Mouse (Mus musculus) testis, adult 2 months (tissue): ENCODE results near the gene Tprn.

Source experiments
- CTCF ChIP-seq: fragments of 200-500 bp; IDR thresholded peaks from 2 replicates; pipeline ENCODE4 v1.5.1; 2012; ENCODE audit warnings: low read depth, mild to moderate bottlenecking, inconsistent platforms, low read length, moderate library complexity; ENCODE audit not compliant: control insufficient read depth, insufficient read depth, insufficient replicate concordance
- POLR2A ChIP-seq: fragments of 200-500 bp; IDR thresholded peaks from 2 replicates; pipeline ENCODE4 v1.6.1; 2012; ENCODE audit warnings: low read depth, mild to moderate bottlenecking, inconsistent platforms, low read length, moderate library complexity; ENCODE audit not compliant: control insufficient read depth

- TF ChIP-seq POLR2A (no peak), CTCF (no peak)
These were observed 44.8 kb upstream of the Tprn start for GRCm38 (mm10) chr2:25217666-25218065.
